Mouse (Mus musculus): ENCODE data around the gene Fam208b. TPM values are rescaled to one million over a fixed set of nuclear protein-coding genes. Genes with fewer than 3 reads are reported as not detected.
"Not testable (repeated sequence)": the region's sequence is repeated elsewhere in the genome, so short reads cannot be mapped to it uniquely, and the experiment has no call there.

The Fam208b gene
- polyA plus RNA-seq, 1 experiment = 84.6 TPM

- H3K9ac ChIP-seq (ENCODE audit: low read depth, poor library complexity, severe bottlenecking) = no peak overlapping the region
- H3K36me3 ChIP-seq (ENCODE audit: control insufficient read depth, insufficient read depth, low read length, poor library complexity, severe bottlenecking) = no peaks in the 10 kb centered on the region
- no peak for TF ChIP-seq EP300 (IDR thresholded peaks at IDR 0.05; ENCODE audit: insufficient read depth, low read depth, low read length)
- no peak for TF ChIP-seq CTCF (IDR thresholded peaks at IDR 0.05; ENCODE audit: low read depth, low read length)
- no peak for TF ChIP-seq POLR2A (IDR thresholded peaks at IDR 0.05; ENCODE audit: insufficient read depth, low read length)
Observed at GRCm38 (mm10) chr13:3523459-3523858, 87.4 kb downstream of the Fam208b start.

GRCm38 (mm10) chr13:3519994-3520393 is 90.9 kb downstream of the Fam208b start:
- H3K36me3 ChIP-seq (ENCODE audit: control insufficient read depth, insufficient read depth, low read length, poor library complexity, severe bottlenecking); H3K9me3 ChIP-seq (replicated peaks; ENCODE audit: control insufficient read depth, insufficient read depth, low read length, poor library complexity, severe bottlenecking); H3K27me3 ChIP-seq (ENCODE audit: control insufficient read depth, insufficient read depth, low read length, poor library complexity, severe bottlenecking); H3K4me1 ChIP-seq (ENCODE audit: control insufficient read depth, insufficient read depth, low read length); H3K4me3 ChIP-seq (ENCODE audit: low read depth, low read length); H3K9ac ChIP-seq (ENCODE audit: low read depth, poor library complexity, severe bottlenecking); H3K27ac ChIP-seq (ENCODE audit: insufficient read depth, low read length): not testable (repeated sequence)

More at GRCm38 (mm10) chr13:3523459-3523858, 87.4 kb downstream of the Fam208b start:
- Histone ChIP-seq H3K4me1 (ENCODE audit: control insufficient read depth, insufficient read depth, low read length) (no peaks in the 10 kb centered on the region), H3K27me3 (ENCODE audit: control insufficient read depth, insufficient read depth, low read length, poor library complexity, severe bottlenecking) (no peaks in the 10 kb centered on the region), H3K4me3 (ENCODE audit: low read depth, low read length) (no peak overlapping the region), H3K27ac (ENCODE audit: insufficient read depth, low read length) (no peak overlapping the region), H3K9me3 (replicated peaks; ENCODE audit: control insufficient read depth, insufficient read depth, low read length, poor library complexity, severe bottlenecking) (no peaks in the 10 kb centered on the region)

GRCm38 (mm10) chr13:3519357-3519756 is 91.6 kb downstream of the Fam208b start:
- not testable (repeated sequence) for H3K9me3 ChIP-seq (replicated peaks; ENCODE audit: control insufficient read depth, insufficient read depth, low read length, poor library complexity, severe bottlenecking); H3K9ac ChIP-seq (ENCODE audit: low read depth, poor library complexity, severe bottlenecking); H3K4me1 ChIP-seq (ENCODE audit: control insufficient read depth, insufficient read depth, low read length); H3K4me3 ChIP-seq (ENCODE audit: low read depth, low read length); H3K27ac ChIP-seq (ENCODE audit: insufficient read depth, low read length); H3K27me3 ChIP-seq (ENCODE audit: control insufficient read depth, insufficient read depth, low read length, poor library complexity, severe bottlenecking); H3K36me3 ChIP-seq (ENCODE audit: control insufficient read depth, insufficient read depth, low read length, poor library complexity, severe bottlenecking)

Other genes with a start within 250 kb of the Fam208b start
- gene Gdi2, start 73.0 kb downstream of the Fam208b start, polyA plus RNA-seq (2011; ENCODE audit: insufficient read depth, insufficient read length, low read depth, missing spikeins) = 808 and 834 TPM in 2 replicates
- gene Asb13, start 22.9 kb upstream of the Fam208b start, polyA plus RNA-seq (2011; ENCODE audit: insufficient read depth, insufficient read length, low read depth, missing spikeins) = 17.3 and 18.2 TPM in 2 replicates
- gene Calml3, start 193.2 kb upstream of the Fam208b start, polyA plus RNA-seq (2011; ENCODE audit: insufficient read depth, insufficient read length, low read depth, missing spikeins) = not detected in 2 replicates
- not detected in 2 replicates for gene Calm4, start 226.6 kb upstream of the Fam208b start, polyA plus RNA-seq (2011; ENCODE audit: insufficient read depth, insufficient read length, low read depth, missing spikeins)
- gene Calm5, start 243.1 kb upstream of the Fam208b start, polyA plus RNA-seq (2011; ENCODE audit: insufficient read depth, insufficient read length, low read depth, missing spikeins) = not detected in 2 replicates

All from ES-Bruce4 (cell line).